Mouse (Mus musculus) kidney, postnatal 0 days (tissue): ENCODE results near the gene Szrd1. TPM values are rescaled to one million over a fixed set of nuclear protein-coding genes. Genes with fewer than 3 reads are reported as not detected.

Experiments used
- ATAC-seq: fragments of 200-750 bp; cut with Nextera tagmentation; replicated peaks from 2 replicates; pipeline ENCODE4 v1.8.0; 2017; ENCODE audit warnings: low read depth, moderate number of reproducible peaks, moderate TSS enrichment, moderate library complexity; ENCODE audit not compliant: low FRiP score
- DNase-seq: peaks from one replicate; pipeline ENCODE4 v3.0.0-alpha.2; 2016; ENCODE audit warnings: low spot score
- H3K27ac ChIP-seq: fragments of 300-500 bp; sonication (generic); 2 replicates; pipeline ENCODE4 v1.5.1; 2014; ENCODE audit warnings: mild to moderate bottlenecking
- H3K27me3 ChIP-seq: fragments of 300-500 bp; sonication (generic); 2 replicates; pipeline ENCODE4 v1.6.1; 2014; ENCODE audit warnings: low read length, mixed read lengths; ENCODE audit not compliant: insufficient read depth
- H3K36me3 ChIP-seq: fragments of 300-500 bp; sonication (generic); 2 replicates; pipeline ENCODE4 v1.6.1; 2014; ENCODE audit warnings: low read length, mixed read lengths; ENCODE audit not compliant: insufficient read depth
- H3K4me1 ChIP-seq: fragments of 300-500 bp; sonication (generic); replicated peaks from 2 replicates; pipeline ENCODE4 v1.6.1; 2014; ENCODE audit warnings: antibody characterized with exemption, low read length, mixed read lengths; ENCODE audit not compliant: insufficient read depth
- H3K4me2 ChIP-seq: fragments of 300-500 bp; sonication (generic); 2 replicates; pipeline ENCODE4 v1.6.1; 2014; ENCODE audit warnings: mild to moderate bottlenecking, low read length, moderate library complexity, mixed read lengths
- H3K4me3 ChIP-seq: fragments of 300-500 bp; sonication (generic); replicated peaks from 2 replicates; pipeline ENCODE4 v1.5.1; 2014; ENCODE audit warnings: low read depth, low read length
- H3K9ac ChIP-seq: fragments of 300-500 bp; sonication (generic); 2 replicates; pipeline ENCODE4 v1.6.1; 2014; ENCODE audit warnings: low read depth, low read length
- H3K9me3 ChIP-seq: fragments of 300-500 bp; sonication (generic); replicated peaks from 2 replicates; pipeline ENCODE4 v1.6.1; 2016; ENCODE audit warnings: low read length, inconsistent platforms, mixed read lengths
- CTCF ChIP-seq: IDR thresholded peaks from 2 replicates; pipeline ENCODE4 v1.5.1; 2016; ENCODE audit warnings: antibody characterized with exemption, low read depth, mild to moderate bottlenecking, moderate library complexity
- WGBS: fragments of 180-500 bp; shearing (Covaris S2); extraction: QIAGEN DNeasy Blood & Tissue Kit; methylation state at CpG from one replicate; pipeline ENCODE4 v1.1.7; 2014; 5-methylcytosine and 5-hydroxymethylcytosine counted together
- polyA plus RNA-seq: library from polyadenylated mRNA; unstranded; fragments of >200 nt; fragmentation: Nextera tagmentation; extraction: Ambion mirVana; gene quantifications from 2 replicates; pipeline ENCODE4 v1.2.1, GENCODE M21; 2015

Szrd1 gene
- polyA plus RNA-seq, 1 experiment from 2014 or later, result 38.0 TPM

- Histone ChIP-seq H3K27me3 (no peaks in the 10 kb centered on the region), H3K4me1 (peaks cover 9% of the 10 kb centered on the region; the same call in 1 of the 2 replicates), H3K36me3 (peaks cover 37% of the 10 kb centered on the region), H3K9me3 (no peaks in the 10 kb centered on the region), H3K4me2 (no peak overlapping the region), H3K9ac (no peak overlapping the region), H3K4me3 (no peak overlapping the region), H3K27ac (no peak overlapping the region)
- DNase-seq, result no peak
- no peak for ATAC-seq
- WGBS, result 91% methylated on average over 4 of the region's 4 CpGs
- no peak for TF ChIP-seq CTCF
Observed at GRCm38 (mm10) chr4:141074109-141074508, 65.5 kb downstream of the Szrd1 start.

- H3K9ac ChIP-seq, result no peak overlapping the region
- H3K36me3 ChIP-seq, result peaks cover 42% of the 10 kb centered on the region
- TF ChIP-seq CTCF, result no peak
Observed at GRCm38 (mm10) chr4:141073661-141074060, 65.9 kb downstream of the Szrd1 start.

GRCm38 (mm10) chr4:141072502-141072901, 67.1 kb downstream of the Szrd1 start:
- H3K27ac ChIP-seq, result no peak overlapping the region
- DNase-seq, result no peak
- 88% methylated on average over 11 of the region's 11 CpGs for WGBS
- H3K27me3 ChIP-seq, result no peaks in the 10 kb centered on the region
- peaks cover 53% of the 10 kb centered on the region for H3K36me3 ChIP-seq
- H3K9me3 ChIP-seq, result no peaks in the 10 kb centered on the region
- no peak overlapping the region for H3K9ac ChIP-seq
- peaks cover 9% of the 10 kb centered on the region; the same call in 1 of the 2 replicates for H3K4me1 ChIP-seq
- no peak overlapping the region for H3K4me3 ChIP-seq
- TF ChIP-seq CTCF, result no peak
- no peak for ATAC-seq
- no peak overlapping the region for H3K4me2 ChIP-seq

More at GRCm38 (mm10) chr4:141073661-141074060, 65.9 kb downstream of the Szrd1 start:
- no peak for ATAC-seq
- Histone ChIP-seq H3K27ac (no peak overlapping the region), H3K9me3 (no peaks in the 10 kb centered on the region), H3K4me3 (no peak overlapping the region), H3K4me2 (no peak overlapping the region), H3K27me3 (no peaks in the 10 kb centered on the region), H3K4me1 (peaks cover 9% of the 10 kb centered on the region; the same call in 1 of the 2 replicates)
- WGBS, result 76% methylated on average over 9 of the region's 9 CpGs
- no peak for DNase-seq

GRCm38 (mm10) chr4:141069731-141070130, 69.8 kb downstream of the Szrd1 start:
- WGBS, result 62% methylated on average over 4 of the region's 4 CpGs
- DNase-seq, result peak; percentile 68
- no peak overlapping the region for H3K27ac ChIP-seq

GRCm38 (mm10) chr4:141068655-141069054, 70.9 kb downstream of the Szrd1 start:
- TF ChIP-seq CTCF, result no peak
- no peaks in the 10 kb centered on the region for H3K27me3 ChIP-seq
- WGBS, result 92% methylated on average over 8 of the region's 8 CpGs
- no peak overlapping the region for H3K4me3 ChIP-seq
- no peak overlapping the region for H3K4me2 ChIP-seq
- ATAC-seq (no peak), DNase-seq (no peak)
- no peak overlapping the region for H3K27ac ChIP-seq
- H3K4me1 ChIP-seq, result no peaks in the 10 kb centered on the region
- no peak overlapping the region for H3K9ac ChIP-seq
- no peaks in the 10 kb centered on the region for H3K9me3 ChIP-seq
- peaks cover 67% of the 10 kb centered on the region for H3K36me3 ChIP-seq

More at GRCm38 (mm10) chr4:141069731-141070130, 69.8 kb downstream of the Szrd1 start:
- no peaks in the 10 kb centered on the region for H3K4me1 ChIP-seq
- H3K9me3 ChIP-seq, result no peaks in the 10 kb centered on the region
- no peak overlapping the region for H3K4me2 ChIP-seq
- peak; percentile 29 for ATAC-seq
- H3K27me3 ChIP-seq, result no peaks in the 10 kb centered on the region
- H3K4me3 ChIP-seq, result no peak overlapping the region
- peaks cover 73% of the 10 kb centered on the region for H3K36me3 ChIP-seq
- H3K9ac ChIP-seq, result no peak overlapping the region
- TF ChIP-seq CTCF, result peak; percentile 87

- Histone ChIP-seq H3K27ac (0 out of 2 replicates have a peak overlapping the region, but pooled peaks have one; percentile 3), H3K4me3 (no peak overlapping the region), H3K4me2 (no peak overlapping the region), H3K36me3 (peaks cover 63% of the 10 kb centered on the region), H3K9me3 (no peaks in the 10 kb centered on the region), H3K9ac (no peak overlapping the region), H3K27me3 (no peaks in the 10 kb centered on the region), H3K4me1 (no peaks in the 10 kb centered on the region)
- DNase-seq, result no peak
- ATAC-seq, result no peak
- no peak for TF ChIP-seq CTCF
- WGBS, result 73% methylated on average over 9 of the region's 9 CpGs
Observed at GRCm38 (mm10) chr4:141067516-141068046, 72.0 kb downstream of the Szrd1 start.
